Mouse (Mus musculus): ENCODE data around the gene Creld2.
A peak's percentile ranks its signal among the peaks of the same experiment; 100 is the strongest.
"Not testable (repeated sequence)": the region's sequence is repeated elsewhere in the genome, so short reads cannot be mapped to it uniquely, and the experiment has no call there.

Gene Creld2

GRCm38 (mm10) chr15:88819026-88819905 is at the start of gene Creld2, which contains the start of gene Alg12:
Gene Creld2, plus strand, starts transcription at chr15:88819646.
Gene Alg12, minus strand, starts transcription at chr15:88819318.
- DNase-seq (ENCODE audit: extremely low spot score) = peak; percentile 99

GRCm38 (mm10) chr15:88774630-88775029 is 44.8 kb upstream of the Creld2 start:
- not testable (repeated sequence) for DNase-seq (ENCODE audit: extremely low spot score)

GRCm38 (mm10) chr15:88792140-88792850 is 27.2 kb upstream of the Creld2 start:
- no peak for DNase-seq (ENCODE audit: extremely low spot score)

GRCm38 (mm10) chr15:88794729-88795128 is 24.7 kb upstream of the Creld2 start:
- DNase-seq (ENCODE audit: extremely low spot score) = not testable (repeated sequence)

GRCm38 (mm10) chr15:88799950-88800371 is 19.5 kb upstream of the Creld2 start:
- no peak for DNase-seq (ENCODE audit: extremely low spot score)

GRCm38 (mm10) chr15:88800921-88801354 is 18.5 kb upstream of the Creld2 start:
- DNase-seq (ENCODE audit: extremely low spot score) = no peak

GRCm38 (mm10) chr15:88801903-88802302 is 17.5 kb upstream of the Creld2 start:
- no peak for DNase-seq (ENCODE audit: extremely low spot score)

GRCm38 (mm10) chr15:88802348-88802747 is 17.1 kb upstream of the Creld2 start:
- no peak for DNase-seq (ENCODE audit: extremely low spot score)

GRCm38 (mm10) chr15:88808121-88808520 is 11.3 kb upstream of the Creld2 start:
- DNase-seq (ENCODE audit: extremely low spot score) = no peak

GRCm38 (mm10) chr15:88810369-88810768 is 9.1 kb upstream of the Creld2 start:
- no peak for DNase-seq (ENCODE audit: extremely low spot score)

- DNase-seq (ENCODE audit: extremely low spot score) = no peak
Measured at GRCm38 (mm10) chr15:88813262-88813661, 6.2 kb upstream of the Creld2 start.

GRCm38 (mm10) chr15:88813873-88814272 is 5.6 kb upstream of the Creld2 start:
- DNase-seq (ENCODE audit: extremely low spot score) = not testable (repeated sequence)

GRCm38 (mm10) chr15:88814411-88815047 is 4.9 kb upstream of the Creld2 start:
- DNase-seq (ENCODE audit: extremely low spot score) = no peak

GRCm38 (mm10) chr15:88815196-88815700 is 4.2 kb upstream of the Creld2 start:
- DNase-seq (ENCODE audit: extremely low spot score) = no peak

- DNase-seq (ENCODE audit: extremely low spot score) = no peak
Measured at GRCm38 (mm10) chr15:88819906-88820303, 459 bp downstream of the Creld2 start.

- DNase-seq (ENCODE audit: extremely low spot score) = no peak
Measured at GRCm38 (mm10) chr15:88821403-88821802, 2.0 kb downstream of the Creld2 start.

GRCm38 (mm10) chr15:88822513-88822912 is 3.1 kb downstream of the Creld2 start:
- DNase-seq (ENCODE audit: extremely low spot score) = no peak

- DNase-seq (ENCODE audit: extremely low spot score) = no peak
Measured at GRCm38 (mm10) chr15:88823376-88823775, 3.9 kb downstream of the Creld2 start.

- no peak for DNase-seq (ENCODE audit: extremely low spot score)
Measured at GRCm38 (mm10) chr15:88827466-88827865, 8.0 kb downstream of the Creld2 start.

- peak; percentile 72 for DNase-seq (ENCODE audit: extremely low spot score)
Measured at GRCm38 (mm10) chr15:88827991-88828799, 8.7 kb downstream of the Creld2 start.

Data from embryo, embryonic 9.5 days (tissue).